Mouse (Mus musculus): ENCODE measurements at regions not wholly inside any gene's neighbourhood (a gene's known extent, or its start where the extent isn't known, plus 50 kb on each side); places are given as distances from the start of the nearest gene placed in this dataset.

- peak; percentile 11 for DNase-seq (ENCODE audit: low spot score)
Measured at GRCm38 (mm10) chr1:79056676-79057262, 240.2 kb downstream of the Kcne4 start.

- DNase-seq (ENCODE audit: low spot score), result peak; percentile 42
Measured at GRCm38 (mm10) chr1:79080231-79080630, 263.7 kb downstream of the Kcne4 start.
